Mouse (Mus musculus): ENCODE results near the gene Tnk2.

The Tnk2 gene

DNA sequence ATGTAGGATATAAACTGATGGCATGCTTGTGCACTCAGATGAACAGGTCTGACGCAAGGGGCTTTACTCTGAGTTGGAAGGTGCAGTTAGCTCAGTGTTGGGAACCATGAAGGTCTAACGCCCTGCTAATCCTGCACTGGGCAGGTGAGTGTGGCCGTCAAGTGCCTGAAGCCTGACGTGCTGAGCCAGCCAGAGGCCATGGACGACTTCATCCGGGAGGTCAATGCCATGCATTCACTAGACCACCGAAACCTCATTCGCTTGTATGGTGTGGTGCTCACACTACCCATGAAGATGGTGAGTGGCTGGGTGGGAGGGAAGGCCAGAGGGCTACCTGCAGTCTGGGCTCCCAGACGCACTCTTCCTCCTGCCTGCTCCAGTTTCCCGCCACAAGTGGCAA lies 25.6 kb downstream of the Tnk2 start:
- in situ Hi-C loops (cut with MboI; ENCODE audit: low pct_unique_long_range_greater_than_20kb in 1 of 2, low sequenced_read_pairs in 2 of 2, unreplicated experiment in 1 of 2) = no loop called here

GRCm38 (mm10) chr16:32670354-32671124 lies 26.9 kb downstream of the Tnk2 start:
- in situ Hi-C loops (cut with MboI; ENCODE audit: low pct_unique_long_range_greater_than_20kb in 1 of 2, low sequenced_read_pairs in 2 of 2, unreplicated experiment in 1 of 2) = no loop called here

GRCm38 (mm10) chr16:32671206-32671887 lies 27.7 kb downstream of the Tnk2 start:
- in situ Hi-C loops (cut with MboI; ENCODE audit: low pct_unique_long_range_greater_than_20kb in 1 of 2, low sequenced_read_pairs in 2 of 2, unreplicated experiment in 1 of 2) = no loop called here

GRCm38 (mm10) chr16:32672250-32672649 lies 28.6 kb downstream of the Tnk2 start:
- in situ Hi-C loops (cut with MboI; ENCODE audit: low pct_unique_long_range_greater_than_20kb in 1 of 2, low sequenced_read_pairs in 2 of 2, unreplicated experiment in 1 of 2) = no loop called here

- in situ Hi-C loops (cut with MboI; ENCODE audit: low pct_unique_long_range_greater_than_20kb in 1 of 2, low sequenced_read_pairs in 2 of 2, unreplicated experiment in 1 of 2) = no loop called here
Observed at GRCm38 (mm10) chr16:32672861-32673560, 29.3 kb downstream of the Tnk2 start.

DNA sequence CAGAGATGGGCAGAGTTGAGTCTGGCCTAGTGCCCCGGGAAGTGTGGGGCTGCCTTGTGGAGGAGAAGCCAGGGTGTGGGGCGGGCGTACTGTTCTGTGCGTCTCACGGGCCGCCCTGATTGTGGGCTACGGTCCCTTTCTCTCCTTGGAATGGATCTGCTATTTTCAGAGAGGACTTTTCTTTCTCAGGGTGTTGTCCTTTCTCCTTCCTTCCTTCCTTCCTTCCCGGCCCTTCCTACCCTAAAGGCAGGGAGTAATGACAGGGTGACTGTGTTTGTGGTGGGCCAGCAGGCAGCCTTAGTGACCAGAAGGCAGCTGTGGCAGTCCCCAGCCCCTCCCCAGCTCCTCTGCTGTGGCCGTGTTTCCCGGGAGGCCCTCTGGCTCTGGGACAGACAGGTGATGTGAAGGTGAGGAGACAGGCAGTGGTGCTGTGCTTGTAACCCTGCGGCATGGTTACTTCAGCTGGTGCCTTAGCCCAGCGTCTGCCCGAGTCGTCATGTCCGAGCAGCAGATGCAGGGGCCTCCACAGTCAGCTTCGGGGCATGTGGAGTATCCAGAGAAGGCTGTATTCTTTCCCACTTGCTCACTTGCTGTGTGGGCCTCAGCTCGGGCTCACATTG lies 30.6 kb downstream of the Tnk2 start:
- in situ Hi-C loops (cut with MboI; ENCODE audit: low pct_unique_long_range_greater_than_20kb in 1 of 2, low sequenced_read_pairs in 2 of 2, unreplicated experiment in 1 of 2) = no loop called here

GRCm38 (mm10) chr16:32677040-32677700 lies 33.5 kb downstream of the Tnk2 start:
- in situ Hi-C loops (cut with MboI; ENCODE audit: low pct_unique_long_range_greater_than_20kb in 1 of 2, low sequenced_read_pairs in 2 of 2, unreplicated experiment in 1 of 2) = no loop called here

DNA sequence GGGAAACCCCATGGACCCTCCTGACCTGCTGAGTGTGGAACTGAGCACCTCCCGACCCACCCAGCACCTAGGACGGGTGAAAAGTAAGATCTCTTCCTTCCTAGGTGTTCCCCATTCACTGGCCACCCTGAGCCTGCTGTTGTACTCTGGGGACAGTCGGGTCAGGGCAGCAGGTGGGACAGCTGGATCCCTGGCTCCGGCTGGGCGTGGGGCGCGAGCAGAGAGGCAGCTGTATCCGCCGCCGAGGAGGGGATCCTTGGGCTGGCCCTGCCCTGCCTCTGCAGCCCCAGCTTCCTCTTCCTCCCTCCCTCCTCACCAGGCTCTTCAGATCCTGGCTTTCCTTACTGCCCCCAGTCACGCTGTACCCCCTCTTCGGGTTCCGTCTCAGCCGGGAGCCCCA lies 34.2 kb downstream of the Tnk2 start:
- in situ Hi-C loops (cut with MboI; ENCODE audit: low pct_unique_long_range_greater_than_20kb in 1 of 2, low sequenced_read_pairs in 2 of 2, unreplicated experiment in 1 of 2) = no loop called here

DNA sequence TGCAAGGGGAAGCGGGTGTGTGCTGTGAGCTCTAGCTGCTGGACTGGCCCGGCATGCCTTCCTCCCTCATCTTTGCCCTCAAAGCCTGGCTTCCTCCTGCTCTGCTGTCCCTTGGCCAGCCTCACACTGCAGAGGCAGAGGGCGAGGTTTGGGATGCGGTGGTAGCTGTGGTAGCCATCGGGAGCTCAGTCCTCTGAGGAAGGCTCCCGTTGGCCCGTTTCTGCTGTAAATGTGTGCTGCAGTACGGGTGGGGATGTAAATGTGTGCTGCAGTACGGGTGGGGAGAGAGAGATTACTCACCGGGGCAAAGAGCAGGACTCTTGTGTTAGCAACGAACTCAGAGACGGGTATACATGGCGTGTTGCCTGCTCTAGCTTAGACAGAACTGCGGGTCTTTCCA lies 35.1 kb downstream of the Tnk2 start:
- in situ Hi-C loops (cut with MboI; ENCODE audit: low pct_unique_long_range_greater_than_20kb in 1 of 2, low sequenced_read_pairs in 2 of 2, unreplicated experiment in 1 of 2) = no loop called here

DNA sequence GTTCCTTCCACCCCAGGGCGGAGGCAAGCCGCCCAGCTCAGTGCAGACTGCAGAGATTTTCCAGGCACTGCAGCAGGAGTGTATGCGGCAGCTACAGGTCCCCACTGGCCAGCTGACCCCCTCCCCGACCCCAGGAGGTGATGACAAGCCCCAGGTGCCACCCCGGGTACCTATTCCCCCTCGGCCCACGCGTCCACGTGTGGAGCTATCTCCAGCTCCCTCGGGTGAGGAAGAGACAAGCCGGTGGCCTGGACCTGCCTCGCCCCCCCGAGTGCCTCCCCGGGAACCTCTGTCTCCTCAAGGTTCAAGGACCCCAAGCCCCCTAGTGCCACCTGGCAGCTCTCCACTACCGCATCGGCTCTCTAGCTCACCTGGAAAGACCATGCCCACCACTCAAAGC lies 36.3 kb downstream of the Tnk2 start:
- in situ Hi-C loops (cut with MboI; ENCODE audit: low pct_unique_long_range_greater_than_20kb in 1 of 2, low sequenced_read_pairs in 2 of 2, unreplicated experiment in 1 of 2) = no loop called here

GRCm38 (mm10) chr16:32680806-32681205 lies 37.1 kb downstream of the Tnk2 start:
- in situ Hi-C loops (cut with MboI; ENCODE audit: low pct_unique_long_range_greater_than_20kb in 1 of 2, low sequenced_read_pairs in 2 of 2, unreplicated experiment in 1 of 2) = no loop called here

GRCm38 (mm10) chr16:32682194-32682593 lies 38.5 kb downstream of the Tnk2 start:
- in situ Hi-C loops (cut with MboI; ENCODE audit: low pct_unique_long_range_greater_than_20kb in 1 of 2, low sequenced_read_pairs in 2 of 2, unreplicated experiment in 1 of 2) = no loop called here

GRCm38 (mm10) chr16:32682841-32683240 lies 39.2 kb downstream of the Tnk2 start:
- in situ Hi-C loops (cut with MboI; ENCODE audit: low pct_unique_long_range_greater_than_20kb in 1 of 2, low sequenced_read_pairs in 2 of 2, unreplicated experiment in 1 of 2) = no loop called here

- in situ Hi-C loops (cut with MboI; ENCODE audit: low pct_unique_long_range_greater_than_20kb in 1 of 2, low sequenced_read_pairs in 2 of 2, unreplicated experiment in 1 of 2) = no loop called here
Observed at GRCm38 (mm10) chr16:32683343-32683742, 39.7 kb downstream of the Tnk2 start.

DNA sequence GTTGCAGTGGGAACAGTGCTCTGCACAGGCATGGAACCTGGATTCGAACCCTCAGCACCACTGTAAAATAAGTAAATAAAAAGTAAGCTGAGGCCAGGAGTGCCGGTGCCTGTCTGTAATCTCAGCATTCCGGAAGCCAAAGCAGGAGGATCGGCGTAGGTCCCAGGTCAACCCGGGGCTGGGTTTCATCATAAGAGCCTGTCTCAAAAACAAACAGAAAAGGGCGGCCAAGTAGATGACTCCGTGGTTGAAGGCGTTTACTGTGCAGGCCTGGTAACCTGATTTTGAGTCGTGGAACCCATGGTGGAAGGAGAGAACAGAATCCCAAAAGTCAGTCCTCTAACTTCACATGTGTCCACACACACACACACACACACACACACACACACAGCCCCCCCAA lies 41.7 kb downstream of the Tnk2 start:
- in situ Hi-C loops (cut with MboI; ENCODE audit: low pct_unique_long_range_greater_than_20kb in 1 of 2, low sequenced_read_pairs in 2 of 2, unreplicated experiment in 1 of 2) = loop anchor here (5.0 kb wide), 2 partner anchors 33 to 178 kb away; no protein-coding TSS in a partner anchor

DNA sequence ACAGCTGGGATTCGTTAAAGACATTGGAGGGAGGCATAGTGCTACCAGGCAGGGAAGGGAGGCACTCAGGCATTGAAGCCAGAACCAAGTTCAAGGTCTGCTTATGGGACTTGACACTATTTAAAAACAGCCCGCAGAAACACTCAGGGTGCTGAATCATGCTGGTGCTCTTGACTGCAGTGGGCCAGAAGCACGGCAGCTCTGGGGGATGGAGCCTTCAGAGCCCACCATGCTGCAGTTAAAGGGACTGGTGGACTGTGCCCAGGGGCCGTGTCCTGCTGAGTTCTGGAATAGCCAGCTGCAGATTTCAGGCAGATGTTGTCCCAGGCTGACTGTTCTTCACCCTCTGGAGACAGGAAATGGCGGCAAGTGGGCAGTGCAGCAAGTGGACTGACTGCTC lies 42.3 kb downstream of the Tnk2 start:
- in situ Hi-C loops (cut with MboI; ENCODE audit: low pct_unique_long_range_greater_than_20kb in 1 of 2, low sequenced_read_pairs in 2 of 2, unreplicated experiment in 1 of 2) = loop anchor here (5.0 kb wide), 2 partner anchors 34 to 179 kb away; no protein-coding TSS in a partner anchor

- in situ Hi-C loops (cut with MboI; ENCODE audit: low pct_unique_long_range_greater_than_20kb in 1 of 2, low sequenced_read_pairs in 2 of 2, unreplicated experiment in 1 of 2) = loop anchor here (5.0 kb wide), 2 partner anchors 35 to 180 kb away; no protein-coding TSS in a partner anchor
Observed at GRCm38 (mm10) chr16:32687221-32687620, 43.5 kb downstream of the Tnk2 start.

DNA sequence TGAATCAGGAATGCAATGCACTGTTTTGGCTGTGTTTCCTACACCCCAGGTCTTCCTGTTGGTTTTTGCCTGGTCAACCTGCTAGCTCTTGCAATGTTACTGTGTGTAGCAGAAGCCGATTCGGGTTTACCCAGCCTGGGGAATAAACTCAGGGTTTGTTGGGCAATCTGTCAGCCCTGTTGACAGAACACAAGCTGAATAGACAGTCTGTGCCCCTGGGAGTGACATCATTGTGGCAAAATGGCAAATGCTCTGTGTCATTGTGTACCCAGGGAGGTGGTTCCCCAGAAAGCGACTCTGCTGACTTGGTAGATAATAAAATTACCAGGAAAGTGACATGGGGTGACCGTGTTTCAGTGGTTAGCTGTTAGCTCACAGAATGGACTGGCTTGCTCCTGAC lies 45.1 kb downstream of the Tnk2 start:
- in situ Hi-C loops (cut with MboI; ENCODE audit: low pct_unique_long_range_greater_than_20kb in 1 of 2, low sequenced_read_pairs in 2 of 2, unreplicated experiment in 1 of 2) = loop anchor here (5.0 kb wide), 2 partner anchors 36 to 181 kb away; no protein-coding TSS in a partner anchor
